Mouse (Mus musculus): ENCODE measurements at regions not wholly inside any gene's neighbourhood (a gene's known extent, or its start where the extent isn't known, plus 50 kb on each side); places are given as distances from the start of the nearest gene placed in this dataset.
A peak's percentile ranks its signal among the peaks of the same experiment; 100 is the strongest.

- no peak for DNase-seq
Observed at GRCm38 (mm10) chr11:19835221-19835745, 88.9 kb upstream of the Spred2 start.

DNA sequence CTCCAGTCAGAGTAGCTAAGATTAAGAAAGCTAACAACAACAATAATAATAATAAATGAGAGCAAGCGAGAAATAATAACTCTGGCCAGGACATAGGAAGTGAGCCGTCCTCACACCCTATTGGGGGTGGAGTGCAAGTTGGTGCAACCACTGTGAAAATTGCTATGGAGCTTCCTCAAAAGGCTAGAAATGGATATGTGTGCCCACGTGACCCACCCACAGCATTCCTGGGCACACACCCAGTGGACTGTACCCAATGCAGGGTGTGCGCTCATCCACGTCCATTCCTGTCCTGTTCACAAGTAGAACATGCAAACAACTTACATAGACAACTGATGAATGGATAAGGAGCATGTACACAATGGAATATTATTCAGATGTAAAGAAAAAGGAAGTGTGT lies 85.2 kb upstream of the Spred2 start:
- no peak for DNase-seq

GRCm38 (mm10) chr11:19843084-19843483 lies 81.1 kb upstream of the Spred2 start:
- DNase-seq: no peak

GRCm38 (mm10) chr11:19847910-19848309 lies 76.3 kb upstream of the Spred2 start:
- DNase-seq: no peak

GRCm38 (mm10) chr11:19848412-19848811 lies 75.8 kb upstream of the Spred2 start:
- DNase-seq: no peak

GRCm38 (mm10) chr11:19849347-19849811 lies 74.8 kb upstream of the Spred2 start:
- peak; percentile 44 for DNase-seq

GRCm38 (mm10) chr11:19849844-19850420 lies 74.2 kb upstream of the Spred2 start:
- DNase-seq: no peak

DNA sequence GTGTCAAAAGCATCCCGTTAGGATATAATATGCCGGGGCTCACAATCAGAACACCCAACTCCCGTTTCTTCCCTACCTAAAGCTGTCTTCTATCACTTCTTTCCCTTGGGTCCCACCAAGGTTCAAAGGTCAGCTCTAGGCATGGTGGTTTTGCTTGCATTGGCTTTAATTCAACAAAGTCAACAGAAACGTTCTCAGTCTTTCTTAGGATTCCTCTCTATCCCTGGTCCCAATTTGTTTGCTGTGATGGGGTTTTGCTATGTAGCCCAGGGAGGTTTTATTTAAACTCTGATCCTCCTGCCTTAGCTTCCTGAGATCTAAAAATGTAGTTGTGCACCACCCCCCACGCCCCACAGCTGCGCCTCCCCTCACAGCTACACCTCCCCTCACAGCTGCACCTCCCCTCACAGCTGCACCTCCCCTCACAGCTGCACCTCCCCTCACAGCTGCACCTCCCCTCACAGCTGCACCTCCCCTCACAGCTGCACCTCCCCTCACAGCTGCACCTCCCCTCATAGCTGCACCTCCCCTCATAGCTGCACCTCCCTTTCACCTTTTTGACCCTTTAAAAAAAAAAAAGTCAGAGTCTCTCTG lies 73.1 kb upstream of the Spred2 start:
- no peak for DNase-seq

- no peak for DNase-seq
Observed at GRCm38 (mm10) chr11:19861596-19861995, 62.6 kb upstream of the Spred2 start.

DNA sequence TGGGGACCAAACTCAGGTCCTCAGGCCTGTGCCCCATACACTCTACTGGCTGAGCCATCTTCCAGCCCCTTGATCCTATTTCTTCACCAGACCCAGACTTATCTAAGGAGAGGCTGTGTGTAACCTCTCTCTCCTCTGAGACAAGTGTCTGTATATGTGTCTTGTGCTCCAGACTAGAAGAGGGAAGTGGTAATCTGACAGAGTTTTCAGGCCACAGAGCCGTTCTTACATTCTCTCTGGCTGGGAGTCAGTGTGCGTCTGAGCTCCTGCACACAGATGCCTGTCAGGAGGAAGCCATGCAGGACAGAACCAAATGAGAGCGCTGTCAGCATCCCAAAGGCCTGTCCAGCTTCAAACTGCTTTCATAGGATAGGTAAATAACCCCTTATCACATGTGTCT lies 60.8 kb upstream of the Spred2 start:
- no peak for DNase-seq

- DNase-seq: no peak
Observed at GRCm38 (mm10) chr11:19866262-19866661, 57.9 kb upstream of the Spred2 start.

GRCm38 (mm10) chr11:19869671-19870070 lies 54.5 kb upstream of the Spred2 start:
- no peak for DNase-seq

DNA sequence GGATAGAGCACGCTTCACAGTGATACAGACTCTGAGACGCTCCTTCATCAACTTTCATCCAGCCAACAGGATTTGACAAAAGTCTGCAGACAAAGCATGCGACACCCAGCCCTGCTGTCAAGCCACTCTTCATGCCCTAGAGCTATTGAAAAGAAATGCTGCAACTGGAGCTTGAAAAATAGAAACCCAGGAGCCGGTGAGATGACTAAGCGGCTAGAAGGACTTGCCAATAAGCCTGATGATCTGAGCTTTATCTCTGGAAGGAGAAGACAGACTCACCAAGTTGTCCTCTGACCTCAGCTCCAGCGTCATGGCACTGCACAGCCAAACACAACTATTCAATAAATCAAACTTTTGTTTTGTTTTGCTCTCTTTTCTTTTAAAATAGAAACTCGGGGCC lies 54.0 kb upstream of the Spred2 start:
- DNase-seq: no peak

DNA sequence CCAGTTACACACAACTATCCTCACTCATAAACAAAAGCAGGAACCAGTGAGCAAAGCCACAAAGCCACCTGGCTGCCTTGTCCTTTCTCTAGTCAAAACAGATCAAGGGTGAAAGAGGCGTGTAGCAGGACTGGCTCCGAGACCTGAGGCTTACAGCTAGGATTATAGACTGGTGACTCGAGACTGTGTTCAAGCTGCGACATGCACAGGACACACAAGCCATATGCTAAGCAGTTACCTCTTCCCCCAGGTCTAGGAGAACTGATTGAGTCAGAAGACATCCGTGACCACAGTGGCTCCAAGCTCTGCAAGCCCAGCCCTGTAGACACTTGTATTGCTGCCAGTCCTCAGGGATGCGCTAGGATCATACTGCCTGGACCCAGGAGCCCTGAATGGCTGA lies 50.4 kb upstream of the Spred2 start:
- DNase-seq: no peak

All from kidney, postnatal 10 days (tissue).